Mouse (Mus musculus) lung, embryonic 16.5 days (tissue): ENCODE results near the gene 1110004F10Rik. TPM values are rescaled to one million over a fixed set of nuclear protein-coding genes. Genes with fewer than 3 reads are reported as not detected.
A peak's percentile ranks its signal among the peaks of the same experiment; 100 is the strongest.

ENCODE experiments used
- ATAC-seq: fragments of 200-750 bp; cut with Nextera tagmentation; 2 replicates; pipeline ENCODE4 v1.8.0; 2017; ENCODE audit warnings: low read depth, mild to moderate bottlenecking, moderate library complexity
- H3K27ac ChIP-seq: fragments of 300-500 bp; sonication (generic); 2 replicates; pipeline ENCODE4 v1.5.1; 2014; ENCODE audit warnings: mild to moderate bottlenecking, control low read depth, low read length
- H3K27me3 ChIP-seq: fragments of 300-500 bp; sonication (generic); 2 replicates; pipeline ENCODE4 v1.6.1; 2014; ENCODE audit warnings: low read depth, low read length, mixed read lengths; ENCODE audit not compliant: control insufficient read depth, insufficient read depth
- H3K36me3 ChIP-seq: fragments of 300-500 bp; sonication (generic); 2 replicates; pipeline ENCODE4 v1.6.1; 2014; ENCODE audit warnings: low read length; ENCODE audit not compliant: control insufficient read depth, insufficient read depth
- H3K4me1 ChIP-seq: fragments of 300-500 bp; sonication (generic); replicated peaks from 2 replicates; pipeline ENCODE4 v1.6.1; 2014; ENCODE audit warnings: low read length, mixed read lengths; ENCODE audit not compliant: control insufficient read depth, insufficient read depth
- H3K4me2 ChIP-seq: fragments of 300-500 bp; sonication (generic); 2 replicates; pipeline ENCODE4 v1.6.1; 2014; ENCODE audit warnings: low read depth, low read length, control low read depth
- H3K4me3 ChIP-seq: fragments of 300-500 bp; sonication (generic); 2 replicates; pipeline ENCODE4 v1.5.1; 2014; ENCODE audit warnings: mild to moderate bottlenecking, low read length, control low read depth
- H3K9ac ChIP-seq: fragments of 300-500 bp; sonication (generic); 2 replicates; pipeline ENCODE4 v1.6.1; 2014; ENCODE audit warnings: low read length, control low read depth
- H3K9me3 ChIP-seq: fragments of 300-500 bp; sonication (generic); 2 replicates; pipeline ENCODE4 v1.6.1; 2016; ENCODE audit warnings: low read length; ENCODE audit not compliant: control insufficient read depth
- WGBS: fragments of 180-500 bp; shearing (Covaris S2); extraction: QIAGEN DNeasy Blood & Tissue Kit; methylation state at CpG from one replicate; pipeline ENCODE4 v1.1.7; 2014; 5-methylcytosine and 5-hydroxymethylcytosine counted together
- polyA plus RNA-seq: library from polyadenylated mRNA; unstranded; fragments of >200 nt; fragmentation: Nextera tagmentation; extraction: Ambion mirVana; gene quantifications from 2 replicates; pipeline ENCODE4 v1.2.1, GENCODE M21; 2015

1110004F10Rik gene
- polyA plus RNA-seq, 1 experiment from 2014 or later = 249 TPM

DNA sequence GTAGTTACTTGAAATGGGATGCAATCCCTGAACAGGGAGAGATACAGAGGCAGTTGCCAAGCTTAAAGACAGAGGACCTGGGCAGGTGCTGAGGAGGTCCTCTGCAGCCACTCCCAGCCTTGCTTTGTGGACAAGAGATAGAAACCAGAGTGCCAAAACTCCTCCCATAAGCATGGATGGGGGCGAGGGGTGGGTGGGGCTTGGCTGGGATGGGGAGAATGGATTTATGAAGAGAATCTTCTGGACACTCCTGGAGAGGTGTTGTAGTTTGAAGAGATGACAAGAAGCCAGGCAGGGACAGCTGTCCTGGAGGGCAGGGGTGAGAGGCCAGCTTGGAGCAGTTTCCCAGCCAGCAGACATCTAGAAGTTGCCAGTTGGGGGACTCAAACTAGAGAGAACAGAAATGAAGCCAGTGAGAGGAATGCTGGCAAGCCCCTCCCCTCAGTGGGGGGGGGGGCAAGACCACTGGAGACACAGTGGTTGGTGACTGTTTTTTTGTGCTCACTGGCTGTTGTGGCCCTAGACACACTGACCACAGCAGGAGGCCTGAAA, 80.2 kb downstream of the 1110004F10Rik start:
- no peak overlapping the region for H3K4me3 ChIP-seq
- no peaks in the 10 kb centered on the region for H3K4me1 ChIP-seq
- H3K9ac ChIP-seq = no peak overlapping the region
- no peaks in the 10 kb centered on the region for H3K27me3 ChIP-seq
- no peak overlapping the region for H3K4me2 ChIP-seq
- no peaks in the 10 kb centered on the region for H3K36me3 ChIP-seq
- 46% methylated on average over 1 of the region's 1 CpGs for WGBS
- ATAC-seq = peak; percentile 29; the same call in 1 of the 2 replicates
- H3K27ac ChIP-seq = no peak overlapping the region
- 0 out of 2 replicates have a peak, but pooled peaks cover 3% of the 10 kb centered on the region for H3K9me3 ChIP-seq

DNA sequence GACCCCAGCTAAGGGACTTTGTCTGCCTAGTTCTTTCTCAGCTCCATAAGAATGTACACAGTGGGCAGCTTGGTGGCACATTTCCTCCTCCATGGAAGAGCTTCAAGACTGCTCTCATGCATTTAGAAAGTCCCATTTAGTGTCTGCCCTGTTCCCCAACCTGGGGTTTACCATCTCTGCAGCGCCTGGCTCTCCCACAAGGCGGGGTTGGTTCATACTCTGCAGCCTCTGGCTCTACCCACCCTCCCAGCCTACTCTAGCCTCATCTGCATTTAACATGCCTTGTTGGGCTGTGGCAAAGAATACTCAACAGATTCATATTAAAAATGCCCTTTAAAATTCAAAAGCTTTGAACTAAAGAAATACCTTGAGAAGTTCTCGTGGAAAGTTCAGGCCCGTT, 81.5 kb downstream of the 1110004F10Rik start:
- Histone ChIP-seq H3K9ac (no peak overlapping the region), H3K36me3 (no peaks in the 10 kb centered on the region), H3K27me3 (no peaks in the 10 kb centered on the region), H3K9me3 (0 out of 2 replicates have a peak, but pooled peaks cover 3% of the 10 kb centered on the region), H3K4me3 (no peak overlapping the region), H3K27ac (no peak overlapping the region), H3K4me1 (no peaks in the 10 kb centered on the region), H3K4me2 (no peak overlapping the region)
- ATAC-seq = no peak
- 71% methylated on average over 4 of the region's 4 CpGs for WGBS

DNA sequence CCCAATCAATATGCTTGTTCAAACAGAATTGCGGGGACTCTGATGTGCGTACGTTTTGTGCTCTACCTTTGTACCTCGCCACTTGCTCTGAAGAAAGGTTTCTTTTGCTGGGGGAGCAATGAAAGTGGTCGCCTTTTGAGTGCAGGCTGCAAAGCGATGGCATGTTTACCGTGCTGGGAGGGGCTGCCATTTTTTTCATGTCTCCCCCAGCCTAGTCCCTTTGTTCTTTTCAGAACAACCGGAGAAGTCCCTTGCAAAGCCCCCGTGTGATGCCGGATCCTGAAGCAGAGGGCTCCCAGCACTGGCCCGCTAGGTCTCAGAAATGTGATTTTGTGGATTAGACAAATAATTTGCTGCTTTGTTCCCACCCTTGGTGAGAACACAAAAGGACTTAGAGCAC, 82.0 kb downstream of the 1110004F10Rik start:
- Histone ChIP-seq H3K27me3 (no peaks in the 10 kb centered on the region), H3K27ac (no peak overlapping the region), H3K4me3 (no peak overlapping the region), H3K9ac (no peak overlapping the region), H3K4me2 (no peak overlapping the region), H3K4me1 (no peaks in the 10 kb centered on the region), H3K36me3 (no peaks in the 10 kb centered on the region), H3K9me3 (0 out of 2 replicates have a peak, but pooled peaks cover 3% of the 10 kb centered on the region)
- WGBS = 50% methylated on average over 11 of the region's 11 CpGs
- no peak for ATAC-seq

DNA sequence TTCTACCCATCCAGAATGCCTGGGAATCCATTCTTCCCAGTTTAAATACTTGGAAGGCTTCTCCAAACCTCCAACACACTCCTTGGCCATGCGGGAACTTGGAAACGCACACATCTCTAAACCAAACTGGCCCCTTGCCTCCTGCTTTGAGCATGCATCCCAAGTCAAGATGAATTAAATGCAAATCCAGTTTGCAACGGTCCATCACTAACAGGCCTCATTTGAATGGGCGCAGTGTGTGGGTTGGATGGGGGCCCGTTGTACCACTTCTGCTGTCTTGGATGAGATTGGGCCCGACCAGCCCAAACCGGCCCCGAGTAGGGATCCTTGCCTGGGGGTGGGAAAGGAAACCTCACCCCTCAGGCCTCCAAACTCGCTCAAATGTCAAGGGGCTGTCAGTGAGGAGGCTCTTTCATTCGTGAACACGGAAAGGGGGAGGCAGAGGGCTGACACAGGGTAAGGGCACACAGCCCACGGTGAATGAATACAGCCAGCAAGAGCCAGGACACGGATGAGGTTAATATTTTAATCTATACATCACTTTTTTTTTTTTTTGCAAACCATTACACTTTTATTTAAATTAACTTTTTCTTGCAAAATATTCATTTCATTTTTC, 83.9 kb downstream of the 1110004F10Rik start:
- Histone ChIP-seq H3K4me1 (no peaks in the 10 kb centered on the region), H3K4me3 (no peak overlapping the region), H3K9ac (no peak overlapping the region), H3K36me3 (no peaks in the 10 kb centered on the region), H3K9me3 (0 out of 2 replicates have a peak, but pooled peaks cover 3% of the 10 kb centered on the region), H3K4me2 (no peak overlapping the region), H3K27ac (no peak overlapping the region), H3K27me3 (no peaks in the 10 kb centered on the region)
- peak; percentile 51; the same call in 1 of the 2 replicates for ATAC-seq
- WGBS = 49% methylated on average over 13 of the region's 13 CpGs

DNA sequence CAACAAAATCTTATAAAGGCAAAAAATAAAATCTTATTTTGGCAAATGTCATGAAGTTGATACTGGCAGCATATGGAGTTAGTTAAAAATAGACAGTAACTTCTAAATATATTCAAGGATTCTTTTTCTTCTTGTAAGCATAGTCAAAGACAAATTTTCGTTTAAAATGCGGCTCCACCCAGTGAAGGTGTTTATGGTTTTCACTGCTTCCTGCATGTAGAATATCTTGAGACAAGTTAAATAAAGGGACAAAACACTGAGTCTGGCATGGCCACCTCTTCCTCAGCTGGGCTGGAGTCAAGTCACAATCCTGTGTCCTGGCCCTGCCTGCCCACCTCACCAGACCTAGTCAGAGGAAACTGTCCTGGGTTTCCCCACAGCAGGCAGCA, 84.4 kb downstream of the 1110004F10Rik start:
- Histone ChIP-seq H3K4me1 (no peaks in the 10 kb centered on the region), H3K9ac (no peak overlapping the region), H3K4me3 (no peak overlapping the region), H3K9me3 (0 out of 2 replicates have a peak, but pooled peaks cover 3% of the 10 kb centered on the region), H3K36me3 (no peaks in the 10 kb centered on the region), H3K27ac (no peak overlapping the region), H3K27me3 (no peaks in the 10 kb centered on the region), H3K4me2 (no peak overlapping the region)
- ATAC-seq = no peak
- WGBS = 74% methylated on average over 2 of the region's 2 CpGs

DNA sequence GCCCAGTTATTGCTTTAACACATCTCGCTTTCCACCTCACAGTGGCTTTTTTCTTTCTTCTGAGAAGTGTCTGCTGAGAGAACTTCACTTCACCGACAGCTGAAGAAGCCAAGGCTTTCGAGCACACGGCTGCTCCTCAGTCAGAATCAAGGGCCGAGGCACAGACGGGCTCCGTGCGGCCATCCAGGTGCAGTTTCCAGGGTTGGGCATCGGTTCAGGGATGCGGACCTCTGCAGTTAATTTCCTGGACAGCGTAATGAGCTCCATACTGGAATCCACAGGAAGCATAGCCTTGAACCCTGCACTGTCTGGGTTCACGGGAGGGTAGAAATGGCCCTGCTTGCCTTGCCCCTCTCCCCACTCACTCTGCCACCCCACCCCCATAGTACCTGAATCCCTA, 84.9 kb downstream of the 1110004F10Rik start:
- no peak for ATAC-seq
- Histone ChIP-seq H3K27ac (no peak overlapping the region), H3K4me2 (no peak overlapping the region), H3K9ac (no peak overlapping the region), H3K36me3 (no peaks in the 10 kb centered on the region), H3K4me3 (no peak overlapping the region), H3K4me1 (no peaks in the 10 kb centered on the region), H3K27me3 (no peaks in the 10 kb centered on the region), H3K9me3 (0 out of 2 replicates have a peak, but pooled peaks cover 3% of the 10 kb centered on the region)
- 89% methylated on average over 12 of the region's 12 CpGs for WGBS

DNA sequence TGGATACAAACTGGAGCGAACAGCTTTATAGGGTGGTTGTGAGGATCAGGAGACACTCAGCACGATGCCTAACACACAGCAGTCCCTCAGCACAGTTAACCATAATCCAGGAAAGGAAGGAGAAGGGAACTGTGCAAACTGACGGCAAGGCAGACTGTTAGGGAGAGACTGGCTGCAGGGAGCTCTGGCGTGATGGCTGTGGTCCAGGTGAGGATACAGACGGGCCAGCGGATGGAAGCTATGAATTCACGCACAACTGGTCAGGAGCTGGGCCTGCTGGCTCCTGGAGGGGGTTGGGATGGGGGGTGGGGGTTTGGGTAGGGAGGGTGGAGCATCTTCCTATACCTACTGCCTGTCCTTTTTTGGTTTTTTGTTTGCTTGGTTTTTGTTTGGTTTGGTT, 86.5 kb downstream of the 1110004F10Rik start:
- Histone ChIP-seq H3K27ac (no peak overlapping the region), H3K4me2 (no peak overlapping the region), H3K4me3 (no peak overlapping the region), H3K4me1 (no peaks in the 10 kb centered on the region), H3K9ac (no peak overlapping the region), H3K36me3 (no peaks in the 10 kb centered on the region), H3K27me3 (no peaks in the 10 kb centered on the region), H3K9me3 (no peaks in the 10 kb centered on the region)
- no peak for ATAC-seq
- 74% methylated on average over 7 of the region's 7 CpGs for WGBS

DNA sequence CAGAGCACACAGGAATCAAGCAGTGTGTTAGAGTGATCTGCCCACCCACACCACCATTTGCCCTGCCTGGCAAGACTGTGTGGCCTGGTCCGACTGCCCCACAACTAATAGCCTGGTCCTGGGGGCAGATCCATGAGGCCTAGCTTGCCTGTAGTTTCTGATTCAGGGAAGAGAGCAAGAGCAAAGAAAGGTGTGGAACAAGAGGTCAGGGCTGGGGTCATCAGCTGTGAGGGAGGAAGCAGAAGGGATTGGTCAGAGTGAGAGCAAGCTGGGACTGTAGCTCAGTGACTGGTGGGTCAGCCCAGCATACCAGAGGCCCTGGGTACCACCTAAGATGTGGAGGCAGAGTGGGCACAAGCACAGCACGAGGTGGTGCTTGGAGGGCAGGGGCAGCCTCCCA, 87.9 kb downstream of the 1110004F10Rik start:
- no peak overlapping the region for H3K9ac ChIP-seq
- H3K4me1 ChIP-seq = no peaks in the 10 kb centered on the region
- no peak overlapping the region for H3K27ac ChIP-seq
- H3K27me3 ChIP-seq = no peaks in the 10 kb centered on the region
- no peaks in the 10 kb centered on the region for H3K9me3 ChIP-seq
- H3K36me3 ChIP-seq = no peaks in the 10 kb centered on the region
- H3K4me2 ChIP-seq = no peak overlapping the region
- ATAC-seq = no peak
- no peak overlapping the region for H3K4me3 ChIP-seq
- 66% methylated on average over 2 of the region's 2 CpGs for WGBS

DNA sequence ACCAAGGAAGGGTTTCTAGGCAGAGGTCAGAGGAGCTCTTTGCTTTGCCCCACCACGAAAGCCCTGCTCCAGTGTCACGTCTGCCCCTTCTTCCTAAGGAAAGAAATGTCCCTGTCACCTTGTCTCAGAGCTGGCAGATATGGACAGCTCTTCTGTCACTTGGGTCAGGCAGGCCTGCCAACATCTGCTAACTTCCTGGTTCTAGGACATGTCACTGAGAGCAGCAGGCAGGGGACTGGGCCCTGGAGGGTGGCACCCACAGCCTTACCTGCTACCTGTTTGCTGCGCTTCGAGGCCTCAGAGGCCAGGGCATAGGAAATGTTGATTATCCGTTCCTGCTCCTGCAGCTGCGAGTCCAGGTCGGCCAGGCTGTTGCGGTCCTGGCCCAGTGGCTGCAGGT, 89.1 kb downstream of the 1110004F10Rik start:
- Histone ChIP-seq H3K4me2 (no peak overlapping the region), H3K27me3 (no peaks in the 10 kb centered on the region), H3K4me3 (no peak overlapping the region), H3K36me3 (no peaks in the 10 kb centered on the region), H3K9me3 (no peaks in the 10 kb centered on the region), H3K4me1 (no peaks in the 10 kb centered on the region), H3K9ac (no peak overlapping the region), H3K27ac (no peak overlapping the region)
- ATAC-seq = no peak
- 92% methylated on average over 8 of the region's 8 CpGs for WGBS
